Mouse (Mus musculus): ENCODE data around the gene Lrp2.

DNA sequence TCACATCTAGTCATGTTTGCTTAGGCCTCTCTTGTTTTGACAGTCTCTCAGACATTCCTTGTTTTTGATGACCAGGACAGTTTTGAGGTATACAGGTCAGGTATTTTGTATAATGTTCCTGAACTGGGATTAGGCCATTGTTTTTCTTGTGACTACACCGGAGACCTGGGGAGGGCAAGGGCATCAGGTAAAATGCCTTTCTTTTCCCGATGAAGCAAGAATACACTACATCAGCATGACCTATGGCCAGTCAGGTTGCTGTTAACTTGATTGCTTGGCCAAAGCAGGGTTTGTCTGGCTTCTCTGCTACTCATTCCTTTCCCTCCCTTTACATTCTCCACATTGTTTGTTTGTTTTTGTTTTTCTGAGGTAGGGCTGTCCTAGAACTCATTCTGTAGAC is 7.3 kb upstream of the Lrp2 start:
- TF ChIP-seq CTCF (IDR thresholded peaks at IDR 0.05) (no peak), EP300 (IDR thresholded peaks at IDR 0.05) (no peak)
